Mouse (Mus musculus): ENCODE measurements around the gene Olfr1404.

DNA sequence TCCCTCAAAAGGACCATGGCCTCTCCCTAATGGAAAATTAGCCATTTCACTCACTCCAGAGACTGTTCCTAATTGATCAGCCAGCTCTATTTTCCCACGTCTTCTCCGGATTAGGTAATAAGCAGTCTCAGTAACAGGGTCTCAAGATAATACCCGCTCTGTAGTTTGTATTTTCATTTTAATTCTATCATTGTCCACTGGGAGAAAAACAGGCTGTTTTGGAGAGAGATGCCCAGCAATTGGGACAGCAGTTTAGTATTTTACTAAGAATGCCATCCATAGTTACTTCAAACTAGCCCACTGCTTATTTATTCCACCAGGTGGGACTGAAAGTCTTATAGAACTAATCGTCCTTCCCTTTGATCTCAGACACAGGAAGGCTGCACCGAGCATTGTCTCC is 14.7 kb upstream of the Olfr1404 start, which contains the start of gene Olfr218:
- TF ChIP-seq POLR2A (IDR thresholded peaks at IDR 0.05; ENCODE audit: control insufficient read depth, extremely low read depth, insufficient read depth, low read length, poor library complexity) (no peak), CTCF (IDR thresholded peaks at IDR 0.05; ENCODE audit: borderline replicate concordance, control insufficient read depth, extremely low read depth, insufficient read depth, low read length, poor library complexity) (no peak)
